Comparison of ENCODE assay signal across 10 mouse cellular contexts in the genomic region with DNA sequence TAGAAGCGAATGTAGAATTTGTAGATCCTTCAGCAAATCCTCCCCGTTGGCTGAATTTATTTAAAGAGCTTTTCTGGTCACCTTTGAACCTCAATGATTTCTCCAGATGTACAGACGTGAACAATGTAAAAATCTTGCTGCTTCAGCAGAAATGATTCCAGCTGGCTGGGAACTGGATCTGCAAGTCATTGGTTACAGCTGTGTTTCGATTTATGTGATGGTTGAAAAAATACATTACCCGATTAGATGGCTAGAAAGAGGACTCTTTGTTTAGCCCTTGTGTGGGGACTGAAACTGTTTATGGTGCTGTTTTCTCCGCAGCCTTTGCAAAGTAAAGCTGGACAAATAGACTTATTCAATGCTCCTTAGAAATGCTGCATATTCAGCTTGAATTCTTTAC. TPM values are rescaled to one million over a fixed set of nuclear protein-coding genes. Genes with fewer than 3 reads are reported as not detected.
A peak's percentile ranks its signal among the peaks of the same experiment; 100 is the strongest.
DNase-seq lines count a peak whose midpoint lies in the region; ATAC-seq and TF ChIP-seq lines count a peak whose summit lies in the region.
"Had no signal": no experiment of that assay in that cellular context is flagged by ENCODE, and none has a peak within 500 bp of the region (broad histone marks: within the 10 kb centered on the region; RNA-seq: fewer than 3 reads in every experiment).

No protein-coding gene starts in this region.

- H3K9me3 ChIP-seq in lung, embryonic 16.5 days (ENCODE audit: control insufficient read depth, low read length), result no peaks in the 10 kb centered on the region
- H3K9me3 ChIP-seq in neural tube, embryonic 15.5 days (replicated peaks), result no peaks in the 10 kb centered on the region

- H3K4me3 ChIP-seq in lung, embryonic 16.5 days (ENCODE audit: low read length), result no peak overlapping the region
- no peak overlapping the region for H3K4me3 ChIP-seq in lung, adult 2 months (replicated peaks; ENCODE audit: extremely low read depth, low read depth, low read length)
- no peak overlapping the region for H3K4me3 ChIP-seq in neural tube, embryonic 15.5 days (replicated peaks)
- H3K4me3 ChIP-seq: erythroblast, embryonic 14.5 days; left cerebral cortex, adult 2 months had no signal

- peak; percentile 86 for ATAC-seq in lung, embryonic 16.5 days (ENCODE audit: low read depth)
- no peak; the same call in 1 of the 2 replicates for ATAC-seq in neural tube, embryonic 15.5 days (ENCODE audit: low FRiP score)

- H3K9ac ChIP-seq in lung, embryonic 16.5 days (ENCODE audit: low read length), result no peak overlapping the region
- H3K9ac ChIP-seq in neural tube, embryonic 15.5 days (replicated peaks), result no peak overlapping the region

- H3K27ac ChIP-seq in lung, embryonic 16.5 days (ENCODE audit: low read length), result peak overlapping the region; percentile 3; the same call in 1 of the 2 replicates
- peak overlapping the region; percentile 81 for H3K27ac ChIP-seq in neural tube, embryonic 15.5 days (replicated peaks)
- H3K27ac ChIP-seq: left cerebral cortex, adult 2 months had no signal

- no peak for TF ChIP-seq POLR2A in lung, adult 2 months (IDR thresholded peaks at IDR 0.05; ENCODE audit: borderline replicate concordance, extremely low read depth, low read depth, low read length)

- H3K4me2 ChIP-seq in lung, embryonic 16.5 days (ENCODE audit: low read depth, low read length), result peak overlapping the region; percentile 22; the same call in 1 of the 2 replicates
- peak overlapping the region; percentile 23 for H3K4me2 ChIP-seq in neural tube, embryonic 15.5 days

- DNase-seq in embryo, embryonic 10 days (ENCODE audit: low spot score), result peak; percentile 50
- DNase-seq in embryo, embryonic 9.5 days (ENCODE audit: extremely low spot score), result no peak
- DNase-seq in lung, adult 2 months, result no peak
- DNase-seq in hindlimb bud, embryonic 11.5 days (ENCODE audit: extremely low spot score, low read depth, low spot score), result peak; percentile 76
- DNase-seq in thymus, adult 18-20 months, result no peak
- no peak for DNase-seq in cerebellum, adult 8-10 months

- no peak for TF ChIP-seq CTCF in lung, adult 2 months (IDR thresholded peaks at IDR 0.05; ENCODE audit: insufficient read depth, low read length)

- H3K27me3 ChIP-seq in lung, embryonic 16.5 days (ENCODE audit: control insufficient read depth, insufficient read depth, low read depth, low read length), result no peaks in the 10 kb centered on the region
- H3K27me3 ChIP-seq in neural tube, embryonic 15.5 days (replicated peaks), result no peaks in the 10 kb centered on the region

- H3K4me1 ChIP-seq in lung, embryonic 16.5 days (replicated peaks; ENCODE audit: control insufficient read depth, insufficient read depth, low read length), result no peaks in the 10 kb centered on the region
- H3K4me1 ChIP-seq in lung, adult 2 months (ENCODE audit: control insufficient read depth, insufficient read depth, low read length), result no peaks in the 10 kb centered on the region
- H3K4me1 ChIP-seq in neural tube, embryonic 15.5 days, result peaks cover 10% of the 10 kb centered on the region

- 39% methylated on average over 6 of the region's 6 CpGs for WGBS in lung, embryonic 16.5 days
- WGBS in lung, adult 2 months, result 53% methylated on average over 6 of the region's 6 CpGs
- WGBS in neural tube, embryonic 15.5 days, result 14% methylated on average over 6 of the region's 6 CpGs

- H3K36me3 ChIP-seq in lung, embryonic 16.5 days (ENCODE audit: control insufficient read depth, insufficient read depth, low read length), result no peaks in the 10 kb centered on the region
- H3K36me3 ChIP-seq in neural tube, embryonic 15.5 days, result no peaks in the 10 kb centered on the region

RNA-seq across cellular contexts. Expression of gene Gm11146, which starts 34.6 kb away (rescaled TPM):
- polyA plus RNA-seq in lung, embryonic 16.5 days (2015; fragmentation: Nextera tagmentation; extraction: Ambion mirVana), result not detected in 2 replicates
- not detected in 2 replicates for polyA plus RNA-seq in lung, adult 2 months (2012; rRNA removed)
- not detected in 2 replicates for polyA plus RNA-seq in neural tube, embryonic 15.5 days (2015; fragmentation: Nextera tagmentation; extraction: Ambion mirVana)
- polyA plus RNA-seq: erythroblast, embryonic 14.5 days had no signal

Comparison
In these comparisons a context has a peak if more than half of its experiments do, and no peak if none do; other contexts are left out.
1. DNase-seq: peak in embryo, embryonic 10 days (single experiment) and hindlimb bud, embryonic 11.5 days (single experiment); none in embryo, embryonic 9.5 days (single experiment), lung, adult 2 months (single experiment), thymus, adult 18-20 months (0 of 2) and cerebellum, adult 8-10 months (single experiment).